Mouse (Mus musculus) left cerebral cortex, adult 18-20 months (tissue): ENCODE data around the gene Spaca1. TPM values are rescaled to one million over a fixed set of nuclear protein-coding genes. Genes with fewer than 3 reads are reported as not detected.
A peak's percentile ranks its signal among the peaks of the same experiment; 100 is the strongest.
"Not testable (repeated sequence)": the region's sequence is repeated elsewhere in the genome, so short reads cannot be mapped to it uniquely, and the experiment has no call there.

Source experiments
- DNase-seq, 2 experiments: peaks; one replicate each; pipeline ENCODE4 v3.0.0; 2021 to 2022; ENCODE audit warnings: low spot score in 2 of 2, mixed read lengths in 1 of 2
- long read RNA-seq, 2 experiments: library from polyadenylated mRNA; stranded (forward); transcript quantifications; one replicate each; pipeline ENCODE4 v2.0.0; 2021
- total RNA-seq, 2 experiments: library from RNA; stranded (reverse); gene quantifications; 2 replicates each; pipeline ENCODE4 v1.2.3; 2021

The Spaca1 gene
- not detected for total RNA-seq
- long read RNA-seq, experiment 1 = 0 reads
- long read RNA-seq, experiment 2 = 0 reads

DNA sequence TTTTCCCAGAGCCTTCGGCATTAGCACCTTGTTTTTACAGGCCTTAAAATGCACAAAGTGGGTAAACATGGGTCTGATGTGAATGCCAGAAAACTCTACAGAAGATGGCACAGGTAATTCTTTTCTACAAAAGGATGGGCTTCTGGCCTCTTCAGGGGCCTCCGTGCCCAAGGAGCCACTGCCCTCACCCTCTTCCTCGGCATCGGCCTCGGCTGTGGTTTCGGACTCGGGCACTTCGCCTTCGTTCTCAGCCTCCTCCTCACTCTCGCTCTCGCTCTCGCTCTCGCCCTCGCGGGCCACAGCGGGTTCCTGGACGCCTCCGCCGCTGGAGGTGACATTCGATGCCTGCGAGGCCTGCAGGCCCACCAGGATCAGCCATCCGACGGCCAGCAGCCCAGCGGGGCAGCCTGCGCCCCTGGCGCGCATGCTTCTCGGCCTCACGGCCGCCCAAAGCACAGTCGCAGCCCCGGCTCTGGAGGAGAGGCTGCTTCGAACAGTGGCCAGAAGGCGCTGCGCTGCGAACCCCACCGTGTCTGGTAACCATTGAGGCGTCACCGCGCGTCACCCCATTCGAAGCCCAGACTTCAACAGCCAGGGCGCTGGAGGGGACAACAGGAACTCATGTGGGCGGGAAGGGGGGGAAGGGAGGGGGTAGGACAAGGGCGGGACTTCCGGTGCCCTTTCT, at the start of gene Spaca1:
Gene Spaca1, minus strand, starts transcription at position 621 of the 685 bp plus-strand sequence.
- DNase-seq = peak in 1 of 2 experiments; percentile 2

DNA sequence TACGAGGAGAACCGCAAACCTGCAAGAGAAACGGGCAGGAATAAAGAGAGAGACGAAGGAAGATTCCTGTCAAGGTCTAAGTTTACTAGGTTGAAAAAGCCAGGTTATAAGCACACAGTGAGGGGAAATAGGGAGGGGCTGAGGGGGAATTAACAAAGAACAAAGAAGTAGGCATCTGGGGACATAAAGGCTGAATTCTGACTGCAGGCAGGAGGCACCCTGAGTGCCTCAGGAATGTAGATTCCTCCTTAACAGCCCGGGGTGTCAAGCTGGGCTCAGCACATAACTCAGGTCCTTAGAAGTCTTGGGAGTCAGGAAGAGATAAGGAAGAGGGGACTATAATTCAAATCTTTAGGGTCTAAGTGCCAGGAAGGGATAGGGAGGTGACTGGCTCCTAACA, 37.3 kb upstream of the Spaca1 start:
- not testable (repeated sequence) for DNase-seq

DNA sequence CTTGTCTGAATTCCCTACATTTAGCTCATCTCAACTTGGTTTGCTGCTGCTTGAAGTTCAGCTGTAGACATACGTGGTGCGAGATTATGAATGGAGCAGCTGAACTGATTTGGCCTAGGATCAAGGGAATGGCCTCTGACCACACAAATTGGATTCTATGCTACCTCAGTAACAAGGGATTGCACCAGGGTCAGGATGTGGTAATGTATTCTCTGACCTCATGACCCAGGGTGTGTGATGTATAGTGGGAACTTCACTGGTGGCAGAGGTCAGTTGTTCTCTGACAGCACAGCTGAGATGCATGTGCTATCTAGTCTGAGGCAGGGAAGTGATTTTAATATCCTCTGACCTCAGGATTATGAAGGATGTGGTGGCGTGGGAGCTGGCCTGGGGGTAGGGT, 31.1 kb upstream of the Spaca1 start:
- DNase-seq = no peak

DNA sequence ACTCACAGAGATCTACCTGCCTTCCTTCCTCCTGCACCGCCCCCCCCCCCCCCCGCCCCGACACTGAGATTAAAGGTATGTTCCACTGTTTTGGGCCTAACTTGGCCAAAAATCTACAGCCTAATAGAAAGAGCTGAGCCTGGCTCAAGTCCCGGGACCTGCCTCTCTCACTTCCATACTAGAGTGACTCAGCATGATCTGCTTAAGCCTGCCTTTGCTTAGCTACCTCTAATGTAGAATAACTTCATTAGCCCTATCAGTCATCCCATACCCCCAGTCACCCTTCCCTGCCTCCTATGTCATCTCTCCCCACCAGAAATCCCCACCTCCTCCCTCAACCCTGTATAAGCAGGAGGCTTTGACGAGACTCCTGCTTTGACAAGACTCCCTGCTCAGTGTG, 19.0 kb upstream of the Spaca1 start:
- no peak for DNase-seq

DNA sequence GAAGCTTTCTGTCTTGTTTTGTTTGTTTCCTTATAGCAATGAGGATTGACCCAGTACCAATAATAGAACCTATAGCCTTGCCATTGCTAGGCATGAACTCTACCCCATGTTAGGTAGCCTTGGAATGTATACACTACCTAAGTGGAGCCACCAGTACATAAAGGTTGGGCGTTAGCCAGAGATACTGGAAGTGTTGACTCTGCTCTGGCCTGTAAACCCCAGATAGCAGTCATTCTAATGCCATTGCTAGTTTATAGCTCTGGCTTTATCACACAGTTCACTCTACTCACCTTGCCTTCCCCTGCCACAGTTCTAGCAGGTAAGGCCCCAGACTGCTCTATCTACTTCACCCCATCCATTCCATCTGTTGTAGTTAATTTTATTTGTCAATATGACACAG, 8.3 kb upstream of the Spaca1 start:
- DNase-seq = no peak

DNA sequence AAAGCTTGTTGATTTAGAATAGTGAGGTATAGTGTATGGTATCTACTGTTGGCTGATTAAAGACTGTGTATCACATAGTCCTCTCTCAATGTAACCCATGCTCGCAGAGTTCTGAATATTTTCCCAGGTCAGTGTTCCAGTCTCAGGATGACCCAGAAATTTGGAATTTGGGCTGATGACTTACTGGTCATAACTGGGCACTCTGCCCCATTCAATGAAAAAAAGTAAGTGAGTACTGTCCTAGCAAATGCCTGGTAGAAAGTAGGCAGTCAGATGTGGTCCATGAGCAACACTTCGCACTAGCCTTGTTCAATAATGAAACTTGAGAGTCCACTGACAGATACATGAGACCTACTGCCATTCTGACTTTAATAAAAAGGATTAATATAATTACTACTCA, 23.2 kb downstream of the Spaca1 start:
- no peak for DNase-seq

DNA sequence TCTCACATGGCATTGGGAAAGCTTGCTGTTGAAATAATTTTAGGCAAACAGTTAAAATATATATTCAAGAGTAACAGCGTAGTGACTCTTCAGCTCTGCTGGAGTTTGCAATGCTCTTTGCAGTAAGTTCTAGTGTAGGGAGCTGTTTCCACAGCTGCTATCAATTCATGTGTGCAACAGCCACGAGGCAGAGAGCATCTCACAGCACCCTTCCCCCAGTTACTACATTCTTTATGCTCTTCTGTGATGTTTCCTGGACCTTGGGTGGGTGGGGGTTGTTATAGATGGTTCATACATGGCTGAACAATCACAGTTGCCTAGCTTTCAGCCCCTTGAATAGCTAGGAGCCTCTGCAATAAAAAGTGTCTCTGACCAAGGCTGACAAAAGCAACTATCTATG, 28.5 kb downstream of the Spaca1 start:
- DNase-seq = no peak

DNA sequence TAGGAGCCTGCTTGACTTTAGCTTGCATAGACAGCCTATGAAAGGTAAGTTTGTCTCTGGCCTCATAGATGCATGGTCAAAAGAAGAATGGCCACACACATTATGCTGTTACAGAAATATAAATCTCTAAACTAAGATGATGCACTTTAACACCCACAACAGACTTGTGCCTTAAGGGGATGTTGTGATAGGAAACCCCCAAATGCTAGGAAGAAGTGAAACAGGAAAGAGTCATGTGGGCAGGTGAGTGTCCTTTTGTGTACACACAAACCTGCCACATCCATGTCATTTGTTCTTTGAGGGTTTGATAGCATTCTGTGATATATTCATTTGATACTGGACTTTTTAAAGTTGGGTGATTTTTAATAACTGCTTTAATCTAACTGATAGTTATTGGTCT, 53.6 kb downstream of the Spaca1 start:
- DNase-seq = no peak

DNA sequence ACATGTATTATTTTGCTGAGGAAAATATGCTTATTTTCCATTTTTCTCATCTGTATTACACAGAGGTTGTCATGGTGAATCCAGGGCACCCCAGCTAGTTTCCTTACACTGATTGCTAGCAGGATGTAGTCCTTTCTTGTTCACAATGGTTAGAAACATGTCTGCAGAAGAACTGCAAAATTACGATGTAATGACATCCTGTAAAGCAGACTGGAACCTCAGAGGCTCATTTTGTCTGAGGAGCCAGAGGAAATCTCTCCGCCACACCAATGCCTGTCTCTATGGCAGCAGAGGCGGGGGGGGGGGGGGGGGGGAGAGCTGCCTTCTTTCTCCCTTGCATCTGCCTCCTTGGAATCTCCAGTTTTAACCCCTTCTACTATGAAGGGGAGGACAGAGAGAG, 57.3 kb downstream of the Spaca1 start:
- DNase-seq = no peak

DNA sequence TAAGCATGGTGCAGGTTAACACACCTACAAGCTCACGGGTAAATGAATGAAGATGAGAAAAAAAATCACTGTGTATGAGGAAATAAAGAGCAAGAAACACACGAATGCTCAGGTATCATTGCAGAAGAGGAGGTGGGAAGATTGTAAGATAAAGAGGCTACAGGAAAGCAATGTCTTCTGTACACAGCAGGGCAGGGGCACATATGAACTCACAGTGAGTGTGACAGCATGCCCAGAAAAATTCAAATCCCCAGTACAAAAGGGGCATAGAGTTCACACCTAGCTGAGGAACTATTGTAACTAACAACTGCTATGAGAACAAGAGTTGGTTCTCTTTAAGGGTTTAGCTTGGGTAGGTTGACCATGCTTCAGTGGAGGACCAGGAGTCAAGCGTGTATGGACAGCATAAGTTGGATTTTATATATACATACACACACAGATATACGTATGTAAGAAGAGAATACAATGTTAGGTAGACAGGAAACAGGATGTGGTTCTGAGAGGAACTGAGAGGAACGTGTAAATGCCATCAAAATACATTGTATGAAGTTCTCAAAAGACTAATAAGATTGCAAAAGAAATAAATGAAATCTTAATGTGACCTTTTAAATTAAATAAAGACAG, 61.4 kb downstream of the Spaca1 start:
- no peak for DNase-seq

Other genes starting within 250 kb of the Spaca1 start
- gene Cnr1, start 125.6 kb downstream of the Spaca1 start, total RNA-seq = 100 to 1,000 TPM; 125 to 129 TPM